Mouse (Mus musculus) CH12.LX (cell line): ENCODE data around the gene Tbx6. TPM values are rescaled to one million over a fixed set of nuclear protein-coding genes. Genes with fewer than 3 reads are reported as not detected.

Source experiments
- DNase-seq: peaks from one replicate; pipeline ENCODE4 v3.0.0-alpha.2; 2013; ENCODE audit errors: extremely low read depth
- H3K27ac ChIP-seq: 2 replicates; pipeline ENCODE4 v1.5.1; 2012; ENCODE audit warnings: low read depth, mild to moderate bottlenecking, control low read depth, moderate library complexity; ENCODE audit not compliant: insufficient read depth
- H3K27me3 ChIP-seq: replicated peaks from 2 replicates; pipeline ENCODE3; 2012; ENCODE audit warnings: inconsistent platforms
- H3K36me3 ChIP-seq, 2 experiments: replicated peaks in 1 of 2; 2 replicates each; pipeline versions ENCODE3 to v1.6.1; 2012; ENCODE audit warnings: inconsistent platforms in 1 of 2, low read length in 1 of 2, mild to moderate bottlenecking in 1 of 2, mixed read lengths in 1 of 2, moderate library complexity in 1 of 2; ENCODE audit not compliant: control insufficient read depth in 1 of 2, insufficient read depth in 1 of 2
- H3K4me1 ChIP-seq, 2 experiments: 2 replicates each; pipeline ENCODE4 v1.6.1; 2012; ENCODE audit warnings: inconsistent platforms in 1 of 2, moderate library complexity in 1 of 2; ENCODE audit not compliant: insufficient read depth in 2 of 2, control insufficient read depth in 1 of 2
- H3K4me2 ChIP-seq: 2 replicates; pipeline ENCODE4 v1.6.1; 2012; ENCODE audit warnings: low read depth, mild to moderate bottlenecking, control low read depth; ENCODE audit not compliant: poor library complexity, insufficient read depth, severe bottlenecking
- H3K4me3 ChIP-seq, 3 experiments: fragments of 150-350 bp in 1 of 3; sonication (generic) in 1 of 3; replicated peaks in 1 of 3; 2 replicates each; pipeline versions ENCODE3 to v1.5.1; 2011 to 2012; ENCODE audit warnings: low read depth in 2 of 3, low read length in 2 of 3, mild to moderate bottlenecking in 2 of 3, moderate library complexity in 2 of 3, control low read depth in 1 of 3, improper control_type of control experiment in 1 of 3, inconsistent platforms in 1 of 3, mixed read lengths in 1 of 3; ENCODE audit not compliant: poor library complexity in 1 of 3
- H3K79me2 ChIP-seq: replicated peaks from 2 replicates; pipeline ENCODE4 v1.6.1; 2012; ENCODE audit warnings: mild to moderate bottlenecking, moderate library complexity; ENCODE audit not compliant: control insufficient read depth, poor library complexity, insufficient read depth, severe bottlenecking; ENCODE audit errors: extremely low read depth
- H3K9ac ChIP-seq: 2 replicates; pipeline ENCODE4 v1.6.1; 2012; ENCODE audit warnings: low read depth, mild to moderate bottlenecking, control low read depth, moderate library complexity; ENCODE audit not compliant: insufficient read depth
- H3K9me3 ChIP-seq: replicated peaks from 2 replicates; pipeline ENCODE3; 2012; ENCODE audit warnings: low read length, inconsistent platforms, mixed read lengths
- CHD2 ChIP-seq: IDR thresholded peaks from 2 replicates; pipeline ENCODE4 v1.6.1; 2011; ENCODE audit warnings: low read length, improper control_type of control experiment
- E2F4 ChIP-seq: IDR thresholded peaks from 2 replicates; pipeline ENCODE4 v1.6.1; 2011; ENCODE audit warnings: low read depth, low read length, improper control_type of control experiment; ENCODE audit not compliant: insufficient replicate concordance
- ELF1 ChIP-seq: IDR thresholded peaks from 2 replicates; pipeline ENCODE4 v1.6.1; 2014; ENCODE audit warnings: low read depth, mild to moderate bottlenecking, inconsistent platforms, low read length, improper control_type of control experiment
- IRF4 ChIP-seq: IDR thresholded peaks from 2 replicates; pipeline ENCODE4 v1.6.1; 2014; ENCODE audit warnings: low read depth, mild to moderate bottlenecking, inconsistent platforms, low read length, improper control_type of control experiment
- JUN ChIP-seq: IDR thresholded peaks from 2 replicates; pipeline ENCODE4 v1.6.1; 2011; ENCODE audit warnings: low read depth, mild to moderate bottlenecking, low read length, improper control_type of control experiment, moderate library complexity; ENCODE audit not compliant: insufficient read depth
- KAT2A ChIP-seq: IDR thresholded peaks from 2 replicates; pipeline ENCODE4 v1.6.1; 2012; ENCODE audit warnings: low read length, improper control_type of control experiment, inconsistent platforms; ENCODE audit not compliant: insufficient replicate concordance
- MAFK ChIP-seq: IDR thresholded peaks from 2 replicates; pipeline ENCODE4 v1.6.1; 2011; ENCODE audit warnings: low read length, improper control_type of control experiment; ENCODE audit not compliant: insufficient replicate concordance
- MAZ ChIP-seq: IDR thresholded peaks from 2 replicates; pipeline ENCODE4 v1.6.1; 2012; ENCODE audit warnings: low read depth, mild to moderate bottlenecking, inconsistent platforms, low read length, improper control_type of control experiment, moderate library complexity
- MEF2A ChIP-seq: IDR thresholded peaks from 2 replicates; pipeline ENCODE4 v1.6.1; 2014; ENCODE audit warnings: low read depth, mild to moderate bottlenecking, inconsistent platforms, low read length, improper control_type of control experiment, borderline replicate concordance
- MYC ChIP-seq: IDR thresholded peaks from 2 replicates; pipeline ENCODE4 v1.6.1; 2011; ENCODE audit warnings: low read depth, mild to moderate bottlenecking, improper control_type of control experiment, low read length
- POLR2AphosphoS2 ChIP-seq: IDR thresholded peaks from 2 replicates; pipeline ENCODE4 v1.6.1; 2011; ENCODE audit warnings: low read depth, low read length, improper control_type of control experiment
- SIN3A ChIP-seq: IDR thresholded peaks from 2 replicates; pipeline ENCODE4 v1.6.1; 2012; ENCODE audit warnings: low read length, improper control_type of control experiment, inconsistent platforms
- TBP ChIP-seq: conservative IDR thresholded peaks from 2 replicates; pipeline ENCODE4 v1.6.1; 2011; ENCODE audit warnings: low read depth, low read length, improper control_type of control experiment
- USF1 ChIP-seq: IDR thresholded peaks from 2 replicates; pipeline ENCODE4 v1.6.1; 2014; ENCODE audit warnings: low read depth, mild to moderate bottlenecking, inconsistent platforms, low read length, improper control_type of control experiment
- ZC3H11A ChIP-seq: IDR thresholded peaks from 2 replicates; pipeline ENCODE4 v1.6.1; 2012; ENCODE audit warnings: low read depth, mild to moderate bottlenecking, inconsistent platforms, low read length, improper control_type of control experiment
- ZMIZ1 ChIP-seq: IDR thresholded peaks from 2 replicates; pipeline ENCODE4 v1.6.1; 2012; ENCODE audit warnings: low read depth, mild to moderate bottlenecking, inconsistent platforms, low read length, improper control_type of control experiment
- dilution Hi-C: fragments of 300-500 bp; cut with MboI; formaldehyde crosslinking; loops from 2 replicates; pipeline ENCODE4 v1.14.3; 2020; ENCODE audit warnings: low sequenced_read_pairs; ENCODE audit not compliant: extremely low pct_unique_long_range_greater_than_20kb, extremely low pct_ligation_motif_present
- in situ Hi-C: fragments of 300-500 bp; cut with MboI; formaldehyde crosslinking; loops from 3 replicates; pipeline ENCODE4 v1.14.3; 2019; ENCODE audit warnings: low sequenced_read_pairs, low pct_ligation_motif_present, low pct_unique_long_range_greater_than_20kb, mixed read lengths
- polyA plus RNA-seq: library from polyadenylated mRNA; unstranded; fragments of >175 nt; gene quantifications from 2 replicates; pipeline ENCODE4 v1.2.1, GENCODE M21; 2012; ENCODE audit warnings: low read depth; ENCODE audit not compliant: insufficient read length
- total RNA-seq, 2 experiments: library from RNA; depleted of rRNA; stranded (reverse); fragments of 300-350 nt in 1 of 2; fragments of >200 nt in 1 of 2; gene quantifications; 2 replicates each; pipeline ENCODE4 v1.2.3; 2012 to 2014

Tbx6 gene
- total and polyA plus RNA-seq, 3 experiments: 12.8 to 31.5 (median 15.8) TPM

DNA sequence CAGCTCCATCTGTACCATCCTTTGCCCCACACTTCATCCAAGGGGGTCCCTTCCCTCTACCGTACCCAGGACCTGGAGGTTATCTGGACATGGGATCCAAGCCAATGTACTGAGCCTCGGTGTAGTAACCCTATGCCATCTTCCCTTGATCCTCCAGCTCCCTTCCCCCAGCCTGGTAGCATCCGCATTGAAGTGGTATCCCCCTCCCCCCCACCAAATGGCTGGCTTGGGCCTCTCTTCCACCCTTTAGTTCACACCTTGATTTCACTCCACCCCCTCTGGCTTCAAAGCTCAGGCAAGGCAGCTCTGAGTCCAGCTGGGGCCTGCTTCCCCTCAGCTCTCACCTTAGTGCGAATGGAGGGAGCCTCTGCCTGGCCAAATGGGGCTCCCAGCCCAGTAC lies 3.8 kb downstream of the Tbx6 start:
- no peak for DNase-seq
- no peak overlapping the region for H3K9ac ChIP-seq
- in situ Hi-C loops: no loop called here

DNA sequence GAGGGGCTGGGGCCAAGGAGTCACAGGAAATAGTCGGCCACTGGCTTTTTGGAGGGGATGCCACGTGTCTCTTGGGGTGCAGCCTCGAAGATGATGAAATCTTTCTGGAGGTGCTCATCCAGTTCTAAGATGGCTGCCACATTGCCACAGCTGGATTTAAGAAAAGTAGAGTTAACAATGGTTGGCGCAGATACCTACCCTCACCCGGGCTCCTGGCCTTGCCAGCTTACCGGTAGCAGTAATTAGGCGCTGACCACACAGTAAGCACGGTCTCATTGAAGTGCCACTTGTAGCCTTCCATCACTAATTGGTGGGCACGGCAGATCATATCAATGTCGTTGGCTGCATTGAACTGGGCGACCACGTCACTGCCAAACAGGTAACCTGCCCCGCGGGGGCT lies 4.9 kb downstream of the Tbx6 start:
- peak; percentile 56; the same call in 1 of the 2 replicates for TF ChIP-seq POLR2AphosphoS2
- no peak for TF ChIP-seq MAFK
- Histone ChIP-seq H3K27ac (no peak overlapping the region), H3K36me3 (peaks cover 89 to 95% of the 10 kb centered on the region in 2 experiments), H3K9ac (no peak overlapping the region), H3K4me2 (no peak overlapping the region), H3K9me3 (peaks cover 5% of the 10 kb centered on the region), H3K79me2 (peaks cover 23% of the 10 kb centered on the region), H3K4me1 (peaks cover 3 to 51% of the 10 kb centered on the region in 2 experiments; a peak in 3 of 4 replicates), H3K4me3 (no peak overlapping the region), H3K27me3 (no peaks in the 10 kb centered on the region)
- in situ Hi-C loops (no loop called here), dilution Hi-C loops (no loop called here)
- no peak for DNase-seq

More for the DNA sequence above, 3.8 kb downstream of the Tbx6 start:
- TF ChIP-seq ZC3H11A (no peak), MAZ (no peak), ZMIZ1 (no peak), MYC (no peak), KAT2A (no peak), JUN (no peak), SIN3A (no peak), TBP (no peak), E2F4 (no peak), MEF2A (no peak), USF1 (no peak), ELF1 (no peak), POLR2AphosphoS2 (no peak), CHD2 (no peak), IRF4 (no peak)
- Histone ChIP-seq H3K4me1 (peaks cover 5 to 53% of the 10 kb centered on the region in 2 experiments; a peak in 3 of 4 replicates), H3K36me3 (peaks cover 93 to 100% of the 10 kb centered on the region in 2 experiments), H3K27me3 (no peaks in the 10 kb centered on the region), H3K79me2 (peaks cover 12% of the 10 kb centered on the region), H3K4me2 (no peak overlapping the region), H3K4me3 (no peak overlapping the region), H3K9me3 (peaks cover 5% of the 10 kb centered on the region), H3K27ac (no peak overlapping the region; the same call in 1 of the 2 replicates)
- dilution Hi-C loops: no loop called here
